14 mouse cellular contexts compared by ENCODE assay signal in the genomic region with DNA sequence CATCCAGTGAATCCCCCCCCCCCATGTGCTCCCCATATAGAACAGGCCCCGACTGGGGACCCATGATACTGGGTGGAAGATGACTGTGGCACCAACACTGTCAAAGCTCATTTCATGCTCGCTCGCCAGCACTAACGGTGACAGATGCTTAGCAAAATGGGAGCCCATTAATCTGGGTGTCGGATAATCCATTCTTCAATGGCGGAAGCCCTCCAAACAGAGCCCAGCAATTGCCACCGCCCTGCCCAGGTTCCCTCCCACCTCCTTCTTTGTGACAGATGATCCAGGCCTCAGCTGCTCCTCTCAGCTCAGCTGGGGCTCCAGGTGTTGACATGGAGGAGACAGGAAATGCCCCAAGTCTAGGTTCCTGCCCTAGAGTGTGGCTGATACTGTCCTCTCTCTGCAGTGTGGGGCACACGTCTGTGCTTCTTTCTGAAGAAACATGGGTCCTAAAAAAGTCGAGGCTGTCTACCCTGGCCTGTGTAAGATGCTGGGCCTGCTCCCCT.
DNase-seq lines count a peak whose midpoint lies in the region; ATAC-seq lines count a peak whose summit lies in the region.
"Had no signal": no experiment of that assay in that cellular context is flagged by ENCODE, and none has a peak within 500 bp of the region (broad histone marks: within the 10 kb centered on the region; RNA-seq: fewer than 3 reads in every experiment).

No protein-coding gene starts in this region.

- no peak overlapping the region for H3K4me2 ChIP-seq in hindbrain, embryonic 16.5 days (ENCODE audit: low read length)
- H3K4me2 ChIP-seq in hindbrain, embryonic 13.5 days = no peak overlapping the region
- H3K4me2 ChIP-seq in neural tube, embryonic 11.5 days (ENCODE audit: low read depth) = no peak overlapping the region
- H3K4me2 ChIP-seq in kidney, embryonic 14.5 days (replicated peaks; ENCODE audit: low read depth, low read length) = no peak overlapping the region
- H3K4me2 ChIP-seq: forebrain, embryonic 13.5 days; heart, embryonic 13.5 days; limb, embryonic 12.5 days had no signal

- no peak for ATAC-seq in hindbrain, embryonic 16.5 days
- no peak for ATAC-seq in hindbrain, embryonic 13.5 days (ENCODE audit: low FRiP score)
- ATAC-seq in neural tube, embryonic 11.5 days (ENCODE audit: insufficient read depth, low FRiP score, low TSS enrichment) = no peak
- ATAC-seq in kidney, embryonic 14.5 days (ENCODE audit: low FRiP score, low TSS enrichment) = no peak
- ATAC-seq in frontal cortex, adult (ENCODE audit: low TSS enrichment) = no peak
- ATAC-seq: forebrain, embryonic 13.5 days had no signal

- DNase-seq in hindbrain, embryonic 10.5 days (ENCODE audit: low spot score) = peak; percentile 36
- peak; percentile 50 for DNase-seq in neural tube, embryonic 11.5 days (ENCODE audit: low spot score)
- peak; percentile 15 to 43 for DNase-seq in thymus, postnatal 36 days
- DNase-seq in right cerebral cortex, postnatal 25 days = no peak
- DNase-seq: gastrocnemius, postnatal 25 days; kidney, postnatal 25 days; lung, adult 18-20 months had no signal

- H3K36me3 ChIP-seq in hindbrain, embryonic 10.5 days = 0 out of 2 replicates have a peak, but pooled peaks cover 12% of the 10 kb centered on the region
- no peaks in the 10 kb centered on the region for H3K36me3 ChIP-seq in hindbrain, embryonic 16.5 days (ENCODE audit: control insufficient read depth, insufficient read depth, low read length)
- H3K36me3 ChIP-seq in hindbrain, embryonic 13.5 days = 0 out of 2 replicates have a peak, but pooled peaks cover 5% of the 10 kb centered on the region
- no peaks in the 10 kb centered on the region; the same call in 1 of the 2 replicates for H3K36me3 ChIP-seq in neural tube, embryonic 11.5 days (ENCODE audit: control insufficient read depth, insufficient read depth, low read length)
- H3K36me3 ChIP-seq in kidney, embryonic 14.5 days (ENCODE audit: control insufficient read depth, insufficient read depth, low read length) = no peaks in the 10 kb centered on the region
- H3K36me3 ChIP-seq: heart, embryonic 13.5 days; limb, embryonic 12.5 days had no signal

- WGBS in hindbrain, embryonic 10.5 days = 64% methylated on average over 9 of the region's 9 CpGs
- 38% methylated on average over 9 of the region's 9 CpGs for WGBS in hindbrain, embryonic 16.5 days
- 35% methylated on average over 9 of the region's 9 CpGs for WGBS in hindbrain, embryonic 13.5 days
- WGBS in neural tube, embryonic 11.5 days = 37% methylated on average over 9 of the region's 9 CpGs
- WGBS in kidney, embryonic 14.5 days = 54% methylated on average over 9 of the region's 9 CpGs

- peaks cover 12% of the 10 kb centered on the region for H3K9me3 ChIP-seq in hindbrain, embryonic 10.5 days
- H3K9me3 ChIP-seq in hindbrain, embryonic 16.5 days (ENCODE audit: control insufficient read depth, low read length) = peaks cover 5% of the 10 kb centered on the region; the same call in 1 of the 2 replicates
- H3K9me3 ChIP-seq in hindbrain, embryonic 13.5 days = peaks cover 10% of the 10 kb centered on the region; the same call in 1 of the 2 replicates
- H3K9me3 ChIP-seq in neural tube, embryonic 11.5 days (ENCODE audit: control insufficient read depth, low read length) = no peaks in the 10 kb centered on the region
- H3K9me3 ChIP-seq in kidney, embryonic 14.5 days (ENCODE audit: control insufficient read depth, low read length) = peaks cover 11% of the 10 kb centered on the region

- H3K9ac ChIP-seq in hindbrain, embryonic 16.5 days (ENCODE audit: low read depth, low read length) = no peak overlapping the region
- H3K9ac ChIP-seq in hindbrain, embryonic 13.5 days = peak overlapping the region; percentile 46
- H3K9ac ChIP-seq in neural tube, embryonic 11.5 days (ENCODE audit: low read length) = no peak overlapping the region
- H3K9ac ChIP-seq in kidney, embryonic 14.5 days (ENCODE audit: low read depth, low read length) = no peak overlapping the region
- H3K9ac ChIP-seq: forebrain, embryonic 13.5 days; heart, embryonic 13.5 days; limb, embryonic 12.5 days had no signal

- peaks cover 64% of the 10 kb centered on the region for H3K4me1 ChIP-seq in hindbrain, embryonic 10.5 days (replicated peaks)
- H3K4me1 ChIP-seq in hindbrain, embryonic 16.5 days (ENCODE audit: control insufficient read depth, insufficient read depth, low read depth, low read length) = peaks cover 9% of the 10 kb centered on the region
- peaks cover 49% of the 10 kb centered on the region for H3K4me1 ChIP-seq in hindbrain, embryonic 13.5 days (replicated peaks)
- peaks cover 6% of the 10 kb centered on the region; the same call in 1 of the 2 replicates for H3K4me1 ChIP-seq in neural tube, embryonic 11.5 days (ENCODE audit: control insufficient read depth, insufficient read depth, low read length)
- H3K4me1 ChIP-seq in kidney, embryonic 14.5 days (ENCODE audit: control insufficient read depth, insufficient read depth, low read length) = peaks cover 18% of the 10 kb centered on the region
- H3K4me1 ChIP-seq: heart, embryonic 13.5 days had no signal

- H3K27me3 ChIP-seq in hindbrain, embryonic 10.5 days (ENCODE audit: insufficient read depth, poor library complexity, severe bottlenecking) = peaks cover 9% of the 10 kb centered on the region
- no peaks in the 10 kb centered on the region for H3K27me3 ChIP-seq in hindbrain, embryonic 16.5 days (replicated peaks; ENCODE audit: control insufficient read depth, insufficient read depth, low read length)
- peaks cover 5% of the 10 kb centered on the region; the same call in 1 of the 2 replicates for H3K27me3 ChIP-seq in hindbrain, embryonic 13.5 days
- no peaks in the 10 kb centered on the region for H3K27me3 ChIP-seq in neural tube, embryonic 11.5 days (ENCODE audit: control insufficient read depth, insufficient read depth, low read length)
- no peaks in the 10 kb centered on the region for H3K27me3 ChIP-seq in kidney, embryonic 14.5 days (ENCODE audit: control insufficient read depth, insufficient read depth, low read length)

- H3K4me3 ChIP-seq in hindbrain, embryonic 10.5 days = no peak overlapping the region
- no peak overlapping the region for H3K4me3 ChIP-seq in hindbrain, embryonic 16.5 days (ENCODE audit: low read length)
- H3K4me3 ChIP-seq in hindbrain, embryonic 13.5 days = no peak overlapping the region
- no peak overlapping the region for H3K4me3 ChIP-seq in neural tube, embryonic 11.5 days (ENCODE audit: low read depth, low read length)
- no peak overlapping the region for H3K4me3 ChIP-seq in kidney, embryonic 14.5 days (ENCODE audit: low read length)
- H3K4me3 ChIP-seq: forebrain, embryonic 13.5 days; heart, embryonic 13.5 days; limb, embryonic 12.5 days had no signal

- peak overlapping the region; percentile 76 for H3K27ac ChIP-seq in hindbrain, embryonic 10.5 days
- no peak overlapping the region for H3K27ac ChIP-seq in hindbrain, embryonic 16.5 days (ENCODE audit: low read depth, low read length)
- H3K27ac ChIP-seq in hindbrain, embryonic 13.5 days = peak overlapping the region; percentile 56
- 0 out of 2 replicates have a peak overlapping the region, but pooled peaks have one; percentile 14 for H3K27ac ChIP-seq in neural tube, embryonic 11.5 days (ENCODE audit: low read depth, low read length)
- H3K27ac ChIP-seq in kidney, embryonic 14.5 days (ENCODE audit: low read depth, low read length) = no peak overlapping the region
- H3K27ac ChIP-seq: forebrain, embryonic 13.5 days; heart, embryonic 13.5 days; limb, embryonic 12.5 days had no signal

Comparison
In these comparisons a context has a peak if more than half of its experiments do, and no peak if none do; other contexts are left out.
1. H3K27ac ChIP-seq: peak in hindbrain, embryonic 10.5 days (single experiment), hindbrain, embryonic 13.5 days (single experiment) and neural tube, embryonic 11.5 days (single experiment); none in hindbrain, embryonic 16.5 days (single experiment) and kidney, embryonic 14.5 days (single experiment).